Mouse (Mus musculus) forebrain, embryonic 16.5 days (tissue): ENCODE data around the gene Agpat1. TPM values are rescaled to one million over a fixed set of nuclear protein-coding genes. Genes with fewer than 3 reads are reported as not detected.

Source experiments
- ATAC-seq: fragments of 200-750 bp; cut with Nextera tagmentation; 2 replicates; pipeline ENCODE4 v1.8.0; 2017; ENCODE audit warnings: mild to moderate bottlenecking, moderate library complexity
- H3K27ac ChIP-seq: fragments of 300-500 bp; sonication (generic); 2 replicates; pipeline ENCODE4 v1.5.1; 2014; ENCODE audit warnings: low read length, control low read depth
- H3K27me3 ChIP-seq: fragments of 300-500 bp; sonication (generic); replicated peaks from 2 replicates; pipeline ENCODE4 v1.6.1; 2014; ENCODE audit warnings: low read length; ENCODE audit not compliant: control insufficient read depth, insufficient read depth
- H3K36me3 ChIP-seq: fragments of 300-500 bp; sonication (generic); 2 replicates; pipeline ENCODE4 v1.6.1; 2014; ENCODE audit not compliant: control insufficient read depth, insufficient read depth
- H3K4me1 ChIP-seq: fragments of 300-500 bp; sonication (generic); replicated peaks from 2 replicates; pipeline ENCODE4 v1.6.1; 2014; ENCODE audit warnings: low read length; ENCODE audit not compliant: control insufficient read depth, insufficient read depth
- H3K4me2 ChIP-seq: fragments of 300-500 bp; sonication (generic); 2 replicates; pipeline ENCODE4 v1.6.1; 2014; ENCODE audit warnings: mild to moderate bottlenecking, low read length, control low read depth
- H3K4me3 ChIP-seq: fragments of 300-500 bp; sonication (generic); replicated peaks from 2 replicates; pipeline ENCODE4 v1.5.1; 2014; ENCODE audit warnings: mild to moderate bottlenecking, low read length, control low read depth
- H3K9ac ChIP-seq: fragments of 300-500 bp; sonication (generic); replicated peaks from 2 replicates; pipeline ENCODE4 v1.6.1; 2014; ENCODE audit warnings: low read depth, low read length, control low read depth
- H3K9me3 ChIP-seq: fragments of 300-500 bp; sonication (generic); 2 replicates; pipeline ENCODE4 v1.6.1; 2016; ENCODE audit warnings: low read length; ENCODE audit not compliant: control insufficient read depth
- WGBS: fragments of 180-500 bp; shearing (Covaris S2); extraction: QIAGEN DNeasy Blood & Tissue Kit; methylation state at CpG from one replicate; pipeline ENCODE4 v1.1.7; 2014; 5-methylcytosine and 5-hydroxymethylcytosine counted together
- polyA plus RNA-seq: library from polyadenylated mRNA; unstranded; fragments of >200 nt; fragmentation: Nextera tagmentation; extraction: Ambion mirVana; gene quantifications from 2 replicates; pipeline ENCODE4 v1.2.1, GENCODE M21; 2015

Agpat1 gene
- polyA plus RNA-seq, 1 experiment from 2014 or later, result 104 TPM

DNA sequence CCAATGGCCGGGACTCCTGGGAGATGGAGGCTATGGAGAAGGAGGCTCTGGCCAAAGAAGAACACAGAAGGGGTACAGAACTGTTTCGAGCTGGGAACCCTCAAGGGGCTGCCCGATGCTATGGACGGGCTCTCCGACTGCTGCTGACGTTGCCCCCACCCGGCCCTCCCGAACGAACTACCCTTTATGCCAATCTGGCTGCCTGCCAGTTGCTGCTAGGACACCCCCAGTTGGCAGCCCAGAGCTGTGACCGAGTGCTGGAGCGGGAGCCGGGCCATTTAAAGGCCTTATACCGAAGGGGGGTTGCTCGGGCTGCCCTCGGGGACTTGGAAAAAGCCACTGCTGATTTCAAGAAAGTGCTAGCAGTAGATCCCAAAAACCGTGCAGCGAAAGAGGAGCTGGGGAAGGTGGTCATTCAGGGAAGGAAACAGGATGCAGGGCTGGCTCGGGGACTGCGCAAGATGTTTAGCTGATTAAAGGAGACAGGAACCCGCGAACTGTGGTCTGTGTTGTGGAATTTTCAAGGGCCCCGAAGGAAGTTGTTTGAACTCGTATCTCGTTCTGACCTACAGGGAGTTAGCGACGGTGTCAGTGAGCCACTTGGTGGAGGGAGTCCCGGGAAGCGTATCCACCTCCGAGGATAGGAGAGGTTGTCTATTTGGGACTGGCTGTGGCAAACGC lies 41.9 kb downstream of the Agpat1 start:
- no peak overlapping the region for H3K9ac ChIP-seq
- H3K27me3 ChIP-seq, result no peaks in the 10 kb centered on the region
- peaks cover 6% of the 10 kb centered on the region for H3K36me3 ChIP-seq
- H3K4me2 ChIP-seq, result no peak overlapping the region; the same call in 1 of the 2 replicates
- H3K27ac ChIP-seq, result no peak overlapping the region
- H3K9me3 ChIP-seq, result no peaks in the 10 kb centered on the region
- H3K4me1 ChIP-seq, result peaks cover 32% of the 10 kb centered on the region
- H3K4me3 ChIP-seq, result no peak overlapping the region
- 89% methylated on average over 30 of the region's 30 CpGs for WGBS
- ATAC-seq, result no peak

GRCm38 (mm10) chr17:34646906-34647787 lies 43.1 kb downstream of the Agpat1 start, which contains the start of gene Atf6b:
Atf6b (plus strand) TSS chr17:34647146.
- Histone ChIP-seq H3K27ac (peak within 1 kb of the TSS; percentile 77), H3K9ac (peak within 1 kb of the TSS; percentile 91), H3K4me3 (peak within 1 kb of the TSS; percentile 90), H3K4me2 (peak within 1 kb of the TSS; percentile 70), H3K27me3 (no peaks in the 10 kb centered on the region), H3K9me3 (no peaks in the 10 kb centered on the region), H3K36me3 (peaks cover 9% of the 10 kb centered on the region), H3K4me1 (peaks cover 26% of the 10 kb centered on the region)
- ATAC-seq, result peak; percentile 97
- under 1% methylated on average over 66 of the region's 66 CpGs for WGBS

DNA sequence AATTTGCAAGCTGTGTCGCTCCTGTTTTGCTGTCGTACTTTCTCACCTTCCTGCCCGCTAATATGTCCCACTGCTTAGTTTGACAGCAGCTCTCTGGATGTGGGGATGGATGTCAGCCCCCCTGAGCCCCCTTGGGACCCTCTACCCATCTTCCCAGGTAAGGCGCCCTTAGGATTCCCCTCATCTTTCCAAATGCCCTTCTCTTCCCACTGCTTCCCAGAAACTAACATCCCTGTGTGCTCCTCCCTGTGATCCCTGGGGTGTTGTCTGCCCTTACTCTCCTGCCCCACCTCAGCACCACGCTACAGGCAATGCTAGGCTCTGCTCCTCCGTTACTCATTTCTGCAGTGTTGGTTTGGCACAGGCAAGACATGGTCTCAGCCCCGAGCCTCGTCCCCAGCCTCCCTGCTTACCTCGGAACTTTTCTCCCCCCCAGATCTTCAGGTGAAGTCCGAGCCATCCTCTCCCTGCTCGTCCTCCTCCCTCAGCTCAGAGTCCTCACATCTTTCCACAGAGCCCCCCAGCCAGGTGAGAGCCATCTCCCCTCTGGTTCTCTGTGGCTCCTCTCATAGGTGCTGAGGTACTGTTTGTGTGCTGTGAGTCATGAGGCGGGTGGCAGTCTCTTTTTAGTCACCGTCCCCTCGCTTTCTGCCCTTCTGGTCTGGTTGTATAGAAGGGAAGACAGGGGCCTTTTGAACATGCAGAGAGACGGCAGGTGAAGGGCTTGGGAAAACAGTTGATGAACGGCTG lies 44.3 kb downstream of the Agpat1 start:
- Histone ChIP-seq H3K36me3 (peaks cover 13% of the 10 kb centered on the region), H3K9me3 (no peaks in the 10 kb centered on the region), H3K9ac (no peak overlapping the region), H3K27ac (no peak overlapping the region), H3K4me3 (no peak overlapping the region), H3K4me2 (peak overlapping the region; percentile 70), H3K4me1 (peaks cover 26% of the 10 kb centered on the region), H3K27me3 (no peaks in the 10 kb centered on the region)
- no peak for ATAC-seq
- WGBS, result 83% methylated on average over 16 of the region's 16 CpGs

DNA sequence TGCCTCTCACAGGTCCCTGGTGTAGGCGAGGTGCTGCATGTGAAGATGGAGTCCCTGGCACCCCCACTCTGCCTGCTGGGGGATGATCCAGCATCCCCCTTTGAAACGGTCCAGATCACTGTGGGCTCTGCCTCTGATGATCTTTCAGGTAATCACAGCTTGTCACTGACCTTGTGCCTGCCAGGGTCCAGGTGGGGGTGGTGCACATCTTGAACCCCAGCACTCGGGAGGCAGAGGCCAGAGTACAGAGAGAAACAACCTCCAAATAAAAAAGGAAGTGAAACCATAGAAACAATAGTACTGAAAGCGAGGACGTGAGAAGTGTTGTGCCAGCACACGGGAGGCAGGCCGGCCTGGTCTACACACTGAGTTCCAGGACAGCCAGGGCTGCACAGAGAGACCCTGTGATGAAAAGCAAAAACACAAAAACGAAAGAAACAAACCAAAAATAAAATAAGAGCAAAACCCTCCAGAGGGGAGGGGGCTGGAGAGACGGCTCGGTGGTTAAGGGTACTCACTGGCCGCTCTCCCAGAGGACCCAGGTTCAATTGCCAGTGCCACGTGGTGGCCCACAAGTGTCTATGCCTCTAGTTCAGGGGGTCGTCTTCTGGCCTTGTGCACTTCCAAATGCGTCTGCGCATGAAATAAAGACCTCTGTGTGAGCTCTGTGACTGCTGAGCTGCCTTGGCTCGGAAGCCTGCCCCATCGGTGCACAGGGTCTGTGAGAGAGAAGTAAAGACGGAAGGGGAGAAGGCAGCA lies 45.2 kb downstream of the Agpat1 start:
- WGBS, result 89% methylated on average over 18 of the region's 18 CpGs
- H3K27ac ChIP-seq, result no peak overlapping the region
- no peak overlapping the region for H3K9ac ChIP-seq
- no peaks in the 10 kb centered on the region for H3K9me3 ChIP-seq
- ATAC-seq, result no peak
- no peak overlapping the region for H3K4me3 ChIP-seq
- no peaks in the 10 kb centered on the region for H3K27me3 ChIP-seq
- H3K36me3 ChIP-seq, result peaks cover 18% of the 10 kb centered on the region
- peaks cover 26% of the 10 kb centered on the region for H3K4me1 ChIP-seq
- no peak overlapping the region for H3K4me2 ChIP-seq

DNA sequence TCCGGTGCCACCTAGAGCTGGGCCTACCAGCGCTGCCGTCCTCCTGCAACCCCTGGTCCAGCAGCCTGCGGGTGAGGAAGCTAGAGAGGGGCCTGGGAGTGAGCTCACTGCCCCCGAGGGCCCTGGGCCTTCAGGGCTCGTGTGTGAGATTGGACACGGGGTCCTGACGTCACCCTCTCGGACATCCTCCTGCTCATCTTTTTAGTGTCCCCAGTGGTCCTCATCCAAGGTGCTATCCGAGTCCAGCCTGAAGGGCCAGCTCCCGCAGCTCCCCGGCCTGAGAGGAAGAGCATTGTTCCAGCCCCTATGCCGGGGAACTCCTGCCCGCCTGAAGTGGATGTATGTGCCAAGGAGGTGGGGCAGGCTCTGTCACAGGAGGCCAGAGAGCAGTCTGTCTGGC lies 46.7 kb downstream of the Agpat1 start:
- Histone ChIP-seq H3K9me3 (no peaks in the 10 kb centered on the region), H3K4me1 (peaks cover 18% of the 10 kb centered on the region), H3K36me3 (peaks cover 20% of the 10 kb centered on the region), H3K27ac (no peak overlapping the region), H3K9ac (no peak overlapping the region), H3K27me3 (no peaks in the 10 kb centered on the region), H3K4me2 (no peak overlapping the region), H3K4me3 (no peak overlapping the region)
- no peak for ATAC-seq
- 92% methylated on average over 14 of the region's 14 CpGs for WGBS

GRCm38 (mm10) chr17:34651507-34652221 lies 47.6 kb downstream of the Agpat1 start:
- Histone ChIP-seq H3K4me2 (no peak overlapping the region), H3K27me3 (no peaks in the 10 kb centered on the region), H3K4me3 (no peak overlapping the region), H3K36me3 (peaks cover 20% of the 10 kb centered on the region), H3K9me3 (no peaks in the 10 kb centered on the region), H3K9ac (no peak overlapping the region), H3K27ac (no peak overlapping the region), H3K4me1 (peaks cover 11% of the 10 kb centered on the region)
- WGBS, result 41% methylated on average over 19 of the region's 19 CpGs
- ATAC-seq, result no peak

DNA sequence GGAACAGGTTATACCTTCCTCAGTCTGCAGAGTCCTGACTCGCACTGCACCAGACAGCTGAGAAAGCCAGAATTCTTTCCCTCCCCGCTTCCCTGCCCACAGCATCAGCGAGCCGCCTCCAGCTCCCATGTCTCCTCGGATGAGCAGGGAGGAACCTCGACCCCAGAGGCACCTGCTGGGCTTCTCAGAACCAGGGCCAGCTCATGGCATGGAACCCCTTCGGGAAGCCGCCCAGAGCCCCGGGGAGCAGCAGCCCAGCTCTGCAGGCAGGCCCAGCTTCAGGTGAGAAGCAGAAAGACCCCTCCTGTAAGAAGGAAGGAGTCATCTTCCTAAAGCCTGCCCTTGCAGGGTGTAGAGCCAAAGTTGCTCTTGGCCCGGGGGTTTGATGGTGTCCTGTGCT lies 48.5 kb downstream of the Agpat1 start:
- no peaks in the 10 kb centered on the region for H3K27me3 ChIP-seq
- no peaks in the 10 kb centered on the region for H3K9me3 ChIP-seq
- no peak for ATAC-seq
- H3K9ac ChIP-seq, result no peak overlapping the region
- peaks cover 10% of the 10 kb centered on the region for H3K4me1 ChIP-seq
- H3K36me3 ChIP-seq, result peaks cover 20% of the 10 kb centered on the region
- 91% methylated on average over 10 of the region's 10 CpGs for WGBS
- no peak overlapping the region for H3K4me3 ChIP-seq
- no peak overlapping the region for H3K4me2 ChIP-seq
- no peak overlapping the region for H3K27ac ChIP-seq

DNA sequence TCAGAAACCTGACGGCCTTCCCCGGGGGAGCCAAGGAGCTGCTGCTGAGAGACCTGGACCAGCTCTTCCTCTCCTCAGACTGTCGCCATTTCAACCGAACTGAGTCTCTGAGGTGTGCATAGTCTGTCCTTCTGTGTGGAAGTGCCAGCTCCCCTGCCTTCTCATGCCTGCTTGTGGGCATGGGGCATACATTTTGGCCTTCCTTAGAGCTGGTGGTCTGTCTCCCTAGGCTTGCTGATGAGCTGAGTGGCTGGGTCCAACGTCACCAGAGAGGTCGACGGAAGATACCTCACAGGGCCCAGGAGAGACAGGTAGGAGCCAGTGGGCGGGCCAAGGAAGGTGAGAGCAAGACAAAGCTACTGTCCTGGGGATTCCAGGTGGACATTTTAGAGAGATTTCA lies 48.9 kb downstream of the Agpat1 start:
- 95% methylated on average over 8 of the region's 8 CpGs for whole genome bisulfite sequencing
- H3K4me3 ChIP-seq, result no peak overlapping the region
- no peak overlapping the region for H3K27ac ChIP-seq
- H3K4me2 ChIP-seq, result no peak overlapping the region
- peaks cover 20% of the 10 kb centered on the region for H3K36me3 ChIP-seq
- H3K9ac ChIP-seq, result no peak overlapping the region
- no peak for ATAC-seq
- no peaks in the 10 kb centered on the region for H3K9me3 ChIP-seq
- no peaks in the 10 kb centered on the region for H3K27me3 ChIP-seq
- peaks cover 6% of the 10 kb centered on the region for H3K4me1 ChIP-seq
